Mouse (Mus musculus): ENCODE results near the gene Smc3.
"Not testable (repeated sequence)": the region's sequence is repeated elsewhere in the genome, so short reads cannot be mapped to it uniquely, and the experiment has no call there.

The Smc3 gene

GRCm38 (mm10) chr19:53656443-53656842 is 56.2 kb downstream of the Smc3 start:
- not testable (repeated sequence) for DNase-seq (ENCODE audit: low read depth)

GRCm38 (mm10) chr19:53657437-53657836 is 57.2 kb downstream of the Smc3 start:
- no peak for DNase-seq (ENCODE audit: low read depth)

- DNase-seq (ENCODE audit: low read depth) = no peak
These were observed 60.7 kb downstream of the Smc3 start for GRCm38 (mm10) chr19:53660722-53661420.

GRCm38 (mm10) chr19:53661938-53662722 is 61.9 kb downstream of the Smc3 start:
- DNase-seq (ENCODE audit: low read depth) = no peak

- DNase-seq (ENCODE audit: low read depth) = no peak
These were observed 64.6 kb downstream of the Smc3 start for GRCm38 (mm10) chr19:53664831-53665230.

- DNase-seq (ENCODE audit: low read depth) = no peak
These were observed 65.2 kb downstream of the Smc3 start for GRCm38 (mm10) chr19:53665391-53665790.

GRCm38 (mm10) chr19:53666708-53667107 is 66.5 kb downstream of the Smc3 start:
- DNase-seq (ENCODE audit: low read depth) = no peak

- peak; percentile 40 for DNase-seq (ENCODE audit: low read depth)
These were observed 68.6 kb downstream of the Smc3 start for GRCm38 (mm10) chr19:53668821-53669220.

- DNase-seq (ENCODE audit: low read depth) = no peak
These were observed 70.5 kb downstream of the Smc3 start for GRCm38 (mm10) chr19:53670625-53671141.

GRCm38 (mm10) chr19:53671432-53671831 is 71.2 kb downstream of the Smc3 start:
- no peak for DNase-seq (ENCODE audit: low read depth)

- no peak for DNase-seq (ENCODE audit: low read depth)
These were observed 74.1 kb downstream of the Smc3 start for GRCm38 (mm10) chr19:53674131-53674925.

- no peak for DNase-seq (ENCODE audit: low read depth)
These were observed 76.0 kb downstream of the Smc3 start for GRCm38 (mm10) chr19:53676228-53676627.

GRCm38 (mm10) chr19:53676718-53677634 is 76.8 kb downstream of the Smc3 start, which contains the start of gene Rbm20:
Rbm20 (plus strand) TSS chr19:53677306.
- no peak for DNase-seq (ENCODE audit: low read depth)

GRCm38 (mm10) chr19:53679194-53679593 is 79.0 kb downstream of the Smc3 start:
- DNase-seq (ENCODE audit: low read depth) = no peak

- no peak for DNase-seq (ENCODE audit: low read depth)
These were observed 79.8 kb downstream of the Smc3 start for GRCm38 (mm10) chr19:53679981-53680380.

- DNase-seq (ENCODE audit: low read depth) = no peak
These were observed 82.2 kb downstream of the Smc3 start for GRCm38 (mm10) chr19:53682427-53682826.

- no peak for DNase-seq (ENCODE audit: low read depth)
These were observed 87.4 kb downstream of the Smc3 start for GRCm38 (mm10) chr19:53687592-53687991.

- DNase-seq (ENCODE audit: low read depth) = no peak
These were observed 90.6 kb downstream of the Smc3 start for GRCm38 (mm10) chr19:53690816-53691215.

GRCm38 (mm10) chr19:53694020-53694419 is 93.8 kb downstream of the Smc3 start:
- no peak for DNase-seq (ENCODE audit: low read depth)

All from 416B (cell line).